Mouse (Mus musculus) olfactory bulb, adult 2 months (tissue): ENCODE measurements around the gene Zcchc24.

Experiments used
- CTCF ChIP-seq: fragments of 200-500 bp; IDR thresholded peaks from 2 replicates; pipeline ENCODE4 v1.5.1; 2012; ENCODE audit warnings: low read depth, mild to moderate bottlenecking, low read length, moderate library complexity; ENCODE audit not compliant: insufficient read depth
- POLR2A ChIP-seq: fragments of 200-500 bp; IDR thresholded peaks from 2 replicates; pipeline ENCODE4 v1.6.1; 2012; ENCODE audit warnings: mild to moderate bottlenecking, low read depth, low read length, moderate library complexity; ENCODE audit not compliant: insufficient read depth

DNA sequence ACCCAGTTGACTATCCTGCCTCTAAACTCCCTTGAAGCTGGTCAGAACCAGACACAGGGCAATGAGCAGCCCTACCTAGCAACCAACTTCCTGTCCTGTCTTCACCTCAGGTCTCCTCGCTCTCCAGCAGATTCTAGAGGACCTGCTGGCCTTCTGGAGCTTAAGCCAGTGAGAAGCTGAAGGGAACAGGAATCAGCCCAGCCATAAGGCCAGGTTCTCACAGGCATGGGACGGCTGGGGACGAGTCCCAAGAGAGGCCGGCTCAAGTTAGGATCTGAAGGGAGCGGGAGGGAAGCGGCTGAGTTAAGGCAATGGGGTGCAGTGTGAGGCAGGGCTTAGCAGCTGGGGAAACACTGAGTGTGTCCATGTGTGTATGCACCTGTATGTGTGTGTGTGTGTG, 22.5 kb downstream of the Zcchc24 start:
- TF ChIP-seq CTCF (no peak), POLR2A (no peak)
